Mouse (Mus musculus) heart, embryonic 13.5 days (tissue): ENCODE measurements around the gene Lipa. TPM values are rescaled to one million over a fixed set of nuclear protein-coding genes. Genes with fewer than 3 reads are reported as not detected.
A peak's percentile ranks its signal among the peaks of the same experiment; 100 is the strongest.

Source experiments
- ATAC-seq: fragments of 200-750 bp; cut with Nextera tagmentation; 2 replicates; pipeline ENCODE4 v1.8.0; 2017; ENCODE audit warnings: moderate TSS enrichment; ENCODE audit not compliant: insufficient number of reproducible peaks, low FRiP score, low TSS enrichment; ENCODE audit errors: extremely low read depth
- H3K27ac ChIP-seq: fragments of 300-500 bp; sonication (generic); replicated peaks from 2 replicates; pipeline ENCODE4 v1.5.1; 2015; ENCODE audit warnings: moderate library complexity, mild to moderate bottlenecking, inconsistent platforms
- H3K27me3 ChIP-seq: fragments of 300-500 bp; sonication (generic); replicated peaks from 2 replicates; pipeline ENCODE4 v1.6.1; 2015; ENCODE audit warnings: mild to moderate bottlenecking, inconsistent platforms
- H3K36me3 ChIP-seq: fragments of 300-500 bp; sonication (generic); 2 replicates; pipeline ENCODE4 v1.6.1; 2015; ENCODE audit warnings: mild to moderate bottlenecking, inconsistent platforms
- H3K4me1 ChIP-seq: fragments of 300-500 bp; sonication (generic); 2 replicates; pipeline ENCODE4 v1.6.1; 2015; ENCODE audit warnings: inconsistent platforms
- H3K4me2 ChIP-seq: fragments of 300-500 bp; sonication (generic); 2 replicates; pipeline ENCODE4 v1.6.1; 2015; ENCODE audit warnings: inconsistent platforms, mild to moderate bottlenecking, moderate library complexity
- H3K4me3 ChIP-seq: fragments of 300-500 bp; sonication (generic); 2 replicates; pipeline ENCODE4 v1.5.1; 2015; ENCODE audit warnings: moderate library complexity, mild to moderate bottlenecking, inconsistent platforms
- H3K9ac ChIP-seq: fragments of 300-500 bp; sonication (generic); 2 replicates; pipeline ENCODE4 v1.6.1; 2015; ENCODE audit warnings: inconsistent platforms, mild to moderate bottlenecking, moderate library complexity
- H3K9me3 ChIP-seq: fragments of 300-500 bp; sonication (generic); 2 replicates; pipeline ENCODE4 v1.6.1; 2016; ENCODE audit warnings: inconsistent platforms
- WGBS: fragments of 180-500 bp; shearing (Covaris S2); methylation state at CpG from one replicate; pipeline ENCODE4 v1.1.7; 2015; ENCODE audit warnings: mixed read lengths; 5-methylcytosine and 5-hydroxymethylcytosine counted together
- polyA plus RNA-seq: library from polyadenylated mRNA; unstranded; fragments of >200 nt; fragmentation: Nextera tagmentation; extraction: Ambion mirVana; gene quantifications from 2 replicates; pipeline ENCODE4 v1.2.1, GENCODE M21; 2015

The Lipa gene
- polyA plus RNA-seq: 31.1 and 33.9 TPM in 2 replicates

- peak within 1 kb of the TSS; percentile 89 for H3K9ac ChIP-seq
- ATAC-seq: peak; percentile 100
- H3K9me3 ChIP-seq: no peaks in the 10 kb centered on the region
- no peaks in the 10 kb centered on the region for H3K27me3 ChIP-seq
- H3K4me3 ChIP-seq: peak within 1 kb of the TSS; percentile 80
- H3K4me1 ChIP-seq: peaks cover 28% of the 10 kb centered on the region
- WGBS: under 1% methylated on average over 29 of the region's 29 CpGs
- peak within 1 kb of the TSS; percentile 88 for H3K4me2 ChIP-seq
- H3K36me3 ChIP-seq: peaks cover 4% of the 10 kb centered on the region; the same call in 1 of the 2 replicates
- peak within 1 kb of the TSS; percentile 78 for H3K27ac ChIP-seq
Observed at GRCm38 (mm10) chr19:34526941-34527682, at the start of gene Lipa. Gene Lipa, minus strand, starts transcription at chr19:34527474.

- peaks cover 14% of the 10 kb centered on the region for H3K4me1 ChIP-seq
- H3K9me3 ChIP-seq: no peaks in the 10 kb centered on the region
- H3K27ac ChIP-seq: no peak overlapping the region
- H3K9ac ChIP-seq: no peak overlapping the region
- no peak for ATAC-seq
- peaks cover 10% of the 10 kb centered on the region; the same call in 1 of the 2 replicates for H3K36me3 ChIP-seq
- H3K4me2 ChIP-seq: no peak overlapping the region
- H3K27me3 ChIP-seq: no peaks in the 10 kb centered on the region
- WGBS: 88% methylated on average over 5 of the region's 5 CpGs
- no peak overlapping the region for H3K4me3 ChIP-seq
Observed at GRCm38 (mm10) chr19:34573650-34574049, 46.4 kb upstream of the Lipa start.

DNA sequence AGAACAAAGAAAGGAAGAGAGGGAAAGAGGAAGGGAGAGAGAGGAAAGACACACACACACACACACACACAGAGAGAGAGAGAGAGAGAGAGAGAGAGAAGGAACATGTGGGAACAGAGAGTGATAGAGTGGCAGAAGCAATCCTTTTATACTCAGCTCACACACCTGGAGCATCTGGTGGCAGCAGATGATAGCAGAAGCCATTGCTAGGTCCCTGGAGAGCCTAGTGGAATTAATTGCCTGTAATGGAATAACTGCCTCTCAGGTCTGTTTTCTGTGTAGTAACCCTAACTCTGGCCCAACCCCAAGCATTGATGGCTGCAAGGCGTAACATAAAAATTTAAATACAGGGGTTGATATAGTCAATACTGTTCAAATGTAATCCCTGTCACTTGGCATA is 43.8 kb upstream of the Lipa start:
- Histone ChIP-seq H3K27ac (no peak overlapping the region), H3K4me2 (no peak overlapping the region), H3K4me3 (no peak overlapping the region), H3K9ac (no peak overlapping the region), H3K9me3 (no peaks in the 10 kb centered on the region), H3K4me1 (peaks cover 14% of the 10 kb centered on the region), H3K27me3 (no peaks in the 10 kb centered on the region), H3K36me3 (peaks cover 10% of the 10 kb centered on the region; the same call in 1 of the 2 replicates)
- no peak for ATAC-seq
- 81% methylated on average over 1 of the region's 1 CpGs for WGBS

- 0 out of 2 replicates have a peak overlapping the region, but pooled peaks have one; percentile 1 for H3K27ac ChIP-seq
- H3K27me3 ChIP-seq: no peaks in the 10 kb centered on the region
- no peak overlapping the region for H3K4me3 ChIP-seq
- peaks cover 10% of the 10 kb centered on the region; the same call in 1 of the 2 replicates for H3K36me3 ChIP-seq
- WGBS: 52% methylated on average over 4 of the region's 4 CpGs
- no peak overlapping the region for H3K4me2 ChIP-seq
- no peaks in the 10 kb centered on the region for H3K9me3 ChIP-seq
- H3K9ac ChIP-seq: no peak overlapping the region
- peaks cover 14% of the 10 kb centered on the region for H3K4me1 ChIP-seq
- ATAC-seq: no peak
Observed at GRCm38 (mm10) chr19:34569896-34570476, 42.7 kb upstream of the Lipa start.

DNA sequence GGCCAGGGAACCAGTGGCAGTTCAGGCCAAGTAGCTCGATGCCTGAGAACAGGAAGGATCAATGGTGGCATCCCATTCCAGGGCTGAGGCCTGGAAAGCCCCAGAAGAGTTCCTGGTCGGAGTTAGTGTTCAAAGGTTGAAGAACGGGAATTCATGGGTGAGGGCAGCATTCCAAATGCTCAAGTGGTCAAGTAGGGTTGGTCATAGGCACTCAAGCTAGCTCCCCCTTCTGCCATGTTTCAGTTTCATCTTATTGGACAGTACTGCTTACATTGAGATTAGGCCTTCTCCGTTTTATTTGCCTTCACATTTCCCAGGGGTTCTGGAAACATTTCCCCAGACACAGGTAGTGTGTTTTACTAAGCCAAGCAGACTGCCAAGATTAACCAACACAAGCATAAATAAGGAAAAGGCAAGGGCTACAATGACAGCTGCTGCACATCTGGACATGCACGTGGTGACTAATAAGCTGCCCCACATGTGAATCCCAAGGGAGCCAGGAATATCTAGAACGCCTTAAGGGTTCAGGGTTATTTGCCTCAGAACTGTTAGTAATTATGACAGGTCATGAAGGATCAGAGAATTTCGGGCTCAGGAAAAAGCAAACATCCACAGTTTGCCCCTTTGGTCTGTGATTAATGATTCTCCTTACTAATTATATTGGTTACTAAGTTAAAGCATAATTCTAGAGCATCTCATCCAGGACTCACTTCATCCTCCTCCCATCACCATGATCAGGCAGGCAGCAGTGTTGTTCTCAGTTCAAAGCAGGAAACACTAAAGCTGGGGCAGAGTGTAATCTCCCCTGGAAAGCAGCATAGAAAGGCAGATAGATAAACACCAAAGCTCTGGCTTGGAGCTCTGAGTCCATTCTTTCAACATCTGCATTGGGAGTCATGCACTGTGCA is 42.0 kb upstream of the Lipa start:
- Histone ChIP-seq H3K27me3 (no peaks in the 10 kb centered on the region), H3K4me1 (peaks cover 14% of the 10 kb centered on the region), H3K4me2 (no peak overlapping the region), H3K36me3 (peaks cover 10% of the 10 kb centered on the region; the same call in 1 of the 2 replicates), H3K9me3 (no peaks in the 10 kb centered on the region), H3K27ac (0 out of 2 replicates have a peak overlapping the region, but pooled peaks have one; percentile 1), H3K9ac (no peak overlapping the region), H3K4me3 (no peak overlapping the region)
- WGBS: 70% methylated on average over 7 of the region's 7 CpGs
- no peak for ATAC-seq

DNA sequence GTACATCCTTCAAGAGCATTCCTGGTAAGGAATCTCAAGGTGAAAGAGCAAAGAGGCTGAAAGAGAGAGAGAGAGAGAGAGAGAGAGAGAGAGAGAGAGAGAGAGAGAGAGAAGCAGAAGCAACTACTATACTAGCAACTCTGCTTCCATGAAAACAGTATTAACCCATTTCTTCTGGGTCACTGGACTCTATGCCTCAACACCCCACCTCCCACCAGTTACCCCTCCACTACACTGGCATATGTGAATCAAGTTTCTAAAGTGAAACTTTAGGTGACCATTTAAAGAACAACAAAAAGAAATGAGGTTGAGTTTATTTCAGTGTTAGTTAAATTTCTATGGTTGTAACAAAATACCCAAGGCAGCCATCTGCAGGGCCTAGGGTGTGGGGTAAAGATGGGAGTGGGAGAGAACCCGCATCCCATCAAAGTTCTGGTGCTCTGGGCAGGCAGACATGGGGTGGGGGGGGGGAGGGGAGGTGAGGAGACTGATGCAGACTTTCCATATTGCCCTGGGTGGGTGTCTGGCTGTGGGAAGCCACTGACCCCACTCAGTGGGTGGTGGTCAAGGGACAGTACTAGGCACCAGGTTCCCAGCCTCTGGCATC is 39.0 kb upstream of the Lipa start:
- H3K4me2 ChIP-seq: no peak overlapping the region
- H3K27me3 ChIP-seq: no peaks in the 10 kb centered on the region
- H3K4me1 ChIP-seq: peaks cover 14% of the 10 kb centered on the region
- 62% methylated on average over 1 of the region's 1 CpGs for WGBS
- H3K9me3 ChIP-seq: no peaks in the 10 kb centered on the region
- no peaks in the 10 kb centered on the region for H3K36me3 ChIP-seq
- ATAC-seq: no peak
- H3K4me3 ChIP-seq: no peak overlapping the region
- H3K27ac ChIP-seq: no peak overlapping the region
- no peak overlapping the region for H3K9ac ChIP-seq

- Histone ChIP-seq H3K27ac (no peak overlapping the region), H3K9me3 (no peaks in the 10 kb centered on the region), H3K4me2 (no peak overlapping the region), H3K36me3 (no peaks in the 10 kb centered on the region), H3K27me3 (no peaks in the 10 kb centered on the region), H3K4me3 (no peak overlapping the region), H3K9ac (no peak overlapping the region), H3K4me1 (0 out of 2 replicates have a peak, but pooled peaks cover 3% of the 10 kb centered on the region)
- no peak for ATAC-seq
Observed at GRCm38 (mm10) chr19:34562556-34562955, 35.3 kb upstream of the Lipa start.

DNA sequence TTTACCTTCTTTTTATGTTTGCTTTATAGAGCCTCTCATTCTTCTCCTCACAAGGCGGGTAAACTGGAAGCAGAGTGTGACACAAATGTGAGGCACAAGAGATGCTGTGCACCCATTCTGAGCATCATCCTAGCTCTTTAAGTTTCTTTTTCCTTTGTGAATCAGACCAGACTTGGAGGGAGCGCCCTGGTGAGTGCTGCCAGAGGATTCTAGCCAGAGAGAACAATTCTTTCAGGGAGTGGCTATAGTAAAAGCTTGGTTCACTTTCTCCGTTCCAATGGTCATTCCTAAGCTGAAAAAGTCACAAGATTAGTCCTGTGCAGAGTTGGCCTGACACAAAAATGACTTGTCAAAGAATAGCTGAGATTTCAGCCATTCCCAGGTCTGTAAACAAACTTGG is 29.3 kb upstream of the Lipa start:
- Histone ChIP-seq H3K9ac (0 out of 2 replicates have a peak overlapping the region, but pooled peaks have one; percentile 17), H3K4me2 (no peak overlapping the region), H3K4me1 (peaks cover 34% of the 10 kb centered on the region), H3K36me3 (no peaks in the 10 kb centered on the region), H3K9me3 (no peaks in the 10 kb centered on the region), H3K27me3 (no peaks in the 10 kb centered on the region), H3K4me3 (no peak overlapping the region), H3K27ac (peak overlapping the region; percentile 39; the same call in 1 of the 2 replicates)
- WGBS: 53% methylated on average over 3 of the region's 3 CpGs
- ATAC-seq: no peak

DNA sequence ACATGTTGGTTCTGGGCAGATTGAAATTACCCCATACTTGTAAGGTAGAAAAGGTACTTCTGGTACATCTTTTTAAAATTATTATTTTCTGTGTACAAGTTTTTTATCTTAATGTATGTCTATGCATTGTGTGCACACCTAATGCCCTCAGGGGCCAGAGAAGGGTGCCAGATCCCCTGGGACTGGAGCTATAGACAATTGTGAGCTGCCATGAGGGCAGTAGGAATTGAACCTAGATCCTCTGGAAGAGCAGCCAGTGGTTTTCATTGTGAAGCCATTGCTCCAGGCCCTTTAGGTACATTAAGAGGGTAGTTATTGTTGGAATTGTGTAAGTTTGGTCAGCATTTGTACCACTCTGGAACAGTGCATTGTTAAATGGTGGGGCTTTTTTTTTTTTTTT is 26.8 kb upstream of the Lipa start:
- Histone ChIP-seq H3K9ac (no peak overlapping the region), H3K9me3 (no peaks in the 10 kb centered on the region), H3K27me3 (no peaks in the 10 kb centered on the region), H3K4me1 (peaks cover 42% of the 10 kb centered on the region), H3K4me2 (peak overlapping the region; percentile 74; the same call in 1 of the 2 replicates), H3K4me3 (no peak overlapping the region), H3K27ac (no peak overlapping the region), H3K36me3 (no peaks in the 10 kb centered on the region)
- ATAC-seq: no peak

DNA sequence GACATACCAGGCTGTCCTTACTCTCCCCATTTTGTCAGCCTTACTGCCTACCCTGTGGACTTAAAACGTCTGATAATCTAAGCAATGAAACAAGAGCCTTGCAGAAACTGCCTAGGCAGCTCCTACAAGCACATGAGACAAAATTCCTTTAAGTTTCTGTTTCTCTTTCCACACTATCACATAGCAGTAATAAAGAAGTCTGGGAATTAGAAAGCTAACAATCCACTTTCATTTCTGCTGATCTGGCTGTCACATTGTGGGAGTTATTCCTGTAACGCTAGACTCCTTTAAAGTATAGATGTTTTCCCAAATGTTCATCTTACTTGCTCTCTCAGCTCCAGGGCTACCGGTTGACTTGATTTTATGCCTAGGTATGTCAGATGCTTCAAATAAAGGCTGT is 26.2 kb upstream of the Lipa start:
- Histone ChIP-seq H3K9ac (peak overlapping the region; percentile 65), H3K9me3 (no peaks in the 10 kb centered on the region), H3K4me1 (peaks cover 42% of the 10 kb centered on the region), H3K27me3 (no peaks in the 10 kb centered on the region), H3K27ac (peak overlapping the region; percentile 87), H3K36me3 (no peaks in the 10 kb centered on the region), H3K4me3 (peak overlapping the region; percentile 29), H3K4me2 (peak overlapping the region; percentile 74)
- no peak for ATAC-seq
- WGBS: 49% methylated on average over 3 of the region's 3 CpGs

GRCm38 (mm10) chr19:34553021-34553420 is 25.7 kb upstream of the Lipa start:
- Histone ChIP-seq H3K9ac (peak overlapping the region; percentile 65), H3K4me2 (peak overlapping the region; percentile 74), H3K4me1 (peaks cover 42% of the 10 kb centered on the region), H3K9me3 (no peaks in the 10 kb centered on the region), H3K27me3 (no peaks in the 10 kb centered on the region), H3K27ac (peak overlapping the region; percentile 87), H3K4me3 (peak overlapping the region; percentile 29), H3K36me3 (no peaks in the 10 kb centered on the region)
- no peak for ATAC-seq
- WGBS: 32% methylated on average over 6 of the region's 6 CpGs
